Mouse (Mus musculus) spleen, postnatal 36 days (tissue): ENCODE measurements around the gene Ptprd.

Experiments
- DNase-seq, 2 experiments: peaks; one replicate each; pipeline ENCODE4 v3.0.0; 2022; ENCODE audit warnings: low spot score in 2 of 2, mixed read lengths in 1 of 2

Ptprd gene

DNA sequence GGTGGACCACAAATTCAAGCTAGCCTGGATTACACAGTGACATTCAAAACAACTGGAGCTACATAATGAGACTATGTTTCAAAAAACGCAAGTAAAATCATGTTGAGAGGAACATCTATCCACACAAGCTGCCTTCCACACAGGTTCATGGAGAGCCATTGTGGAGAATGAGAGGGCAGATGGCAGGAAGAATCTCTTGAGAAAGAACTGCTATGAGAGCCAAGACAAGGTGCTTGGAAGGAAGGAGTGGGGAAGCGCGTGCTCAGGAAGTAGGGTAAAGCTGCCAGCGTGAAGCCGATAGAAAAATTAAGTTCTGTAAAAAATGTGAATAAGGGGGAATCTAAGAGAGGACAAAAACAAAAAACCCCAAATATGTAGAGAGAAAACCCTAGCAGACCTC is 1808.5 kb downstream of the Ptprd start:
- no peak for DNase-seq

DNA sequence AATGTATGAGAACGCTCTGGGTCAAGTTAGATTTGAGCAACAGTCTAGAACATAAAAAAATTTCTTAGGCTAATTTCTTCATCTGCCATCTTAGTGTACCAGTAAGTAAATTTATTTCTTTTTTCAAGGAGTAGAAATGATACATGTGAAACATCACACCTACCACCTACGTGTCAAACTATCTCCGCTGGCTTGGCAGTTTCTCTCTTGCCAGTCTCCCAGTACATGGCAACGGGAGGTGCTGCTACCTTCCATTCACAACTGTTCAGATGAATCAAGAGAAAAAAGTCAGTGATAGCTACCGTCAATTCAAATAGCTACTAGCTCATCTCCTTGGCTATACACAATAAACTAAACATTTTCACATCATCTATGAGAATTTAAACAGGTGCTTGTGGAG is 1823.9 kb downstream of the Ptprd start:
- DNase-seq, result no peak

DNA sequence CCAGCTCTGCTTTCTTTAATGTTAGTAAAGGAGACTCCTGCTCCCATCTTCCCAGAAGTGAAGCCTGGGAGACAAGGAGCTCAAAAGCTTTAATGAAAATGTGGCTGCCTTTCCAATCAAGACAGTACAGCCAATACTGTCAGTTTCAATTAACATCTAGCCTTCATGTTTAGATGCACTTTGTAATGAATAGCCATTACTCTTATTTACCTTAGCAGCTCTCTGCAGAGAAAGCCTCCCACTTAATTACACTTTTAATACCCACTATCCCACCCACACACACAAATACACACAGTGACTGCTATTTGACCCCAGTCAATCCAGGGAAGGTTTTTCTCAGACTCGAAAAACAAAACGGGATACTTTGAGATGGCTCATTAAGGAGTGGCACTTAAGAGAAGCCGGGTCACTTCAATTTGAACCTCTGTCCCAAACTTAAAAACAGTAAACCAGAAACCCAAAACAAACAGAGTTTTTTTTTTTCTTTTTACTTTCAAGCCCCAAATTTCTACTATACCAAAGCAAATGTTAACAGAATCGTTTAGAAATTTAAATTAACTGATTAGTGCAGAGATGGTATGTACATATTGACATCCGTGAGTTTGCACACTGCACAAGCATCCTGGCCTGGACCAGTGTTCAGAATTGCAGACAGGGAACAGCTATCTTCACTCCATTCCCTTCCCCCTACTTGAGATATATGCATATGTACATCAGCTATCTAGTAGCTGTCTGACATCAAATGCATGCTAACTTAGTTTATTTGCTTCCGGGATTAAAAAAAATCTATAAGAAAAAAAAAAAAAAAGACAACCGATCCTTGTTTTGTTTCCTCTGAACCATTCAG is 1824.6 kb downstream of the Ptprd start:
- DNase-seq, result no peak

DNA sequence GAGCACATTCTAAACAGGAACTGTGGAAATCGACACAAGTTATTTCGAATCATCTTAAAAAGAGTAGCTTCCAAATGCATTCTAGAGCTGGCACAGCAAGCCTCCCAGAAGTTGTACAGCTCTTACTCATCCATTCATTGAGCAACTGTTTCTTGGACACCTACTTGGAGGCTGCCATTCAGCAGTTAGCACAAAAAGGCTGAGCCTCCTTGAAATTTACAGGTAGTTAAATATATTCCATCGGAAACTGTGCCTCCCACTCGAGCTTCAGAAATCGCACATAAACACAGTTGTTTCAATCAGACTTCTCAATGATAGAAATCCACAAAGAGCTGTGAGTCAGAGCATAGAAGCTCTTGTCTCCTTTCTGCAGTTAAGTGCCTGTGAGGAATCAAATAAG is 1825.9 kb downstream of the Ptprd start:
- no peak for DNase-seq

DNA sequence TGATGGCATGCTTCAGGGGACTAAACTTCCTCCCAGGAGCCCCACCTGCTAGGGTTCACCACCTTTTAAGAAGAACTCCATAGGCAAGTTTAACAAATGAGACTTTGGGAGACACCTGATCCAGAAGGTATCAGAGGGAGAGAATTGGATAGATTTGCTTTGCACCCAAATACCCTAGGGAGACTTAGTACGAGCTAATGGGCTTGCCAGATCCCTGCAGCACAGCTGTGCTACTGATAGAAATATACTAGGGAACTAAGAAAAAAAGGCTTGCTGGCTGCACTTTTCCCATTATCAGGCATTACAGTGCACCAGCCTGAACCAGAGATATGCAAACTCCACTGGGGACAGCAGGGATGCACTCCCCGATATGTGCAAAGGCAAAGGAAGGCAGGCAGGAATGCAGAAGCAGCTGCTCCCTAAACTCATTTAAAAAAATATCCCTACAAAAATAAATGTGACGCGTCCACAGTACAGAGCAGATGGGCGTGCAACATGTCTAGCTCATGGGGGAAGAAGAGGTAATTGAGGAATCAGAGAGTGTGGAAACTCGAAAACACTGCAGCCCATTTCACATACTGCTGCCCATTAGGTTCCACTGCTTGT is 1831.3 kb downstream of the Ptprd start:
- no peak for DNase-seq

DNA sequence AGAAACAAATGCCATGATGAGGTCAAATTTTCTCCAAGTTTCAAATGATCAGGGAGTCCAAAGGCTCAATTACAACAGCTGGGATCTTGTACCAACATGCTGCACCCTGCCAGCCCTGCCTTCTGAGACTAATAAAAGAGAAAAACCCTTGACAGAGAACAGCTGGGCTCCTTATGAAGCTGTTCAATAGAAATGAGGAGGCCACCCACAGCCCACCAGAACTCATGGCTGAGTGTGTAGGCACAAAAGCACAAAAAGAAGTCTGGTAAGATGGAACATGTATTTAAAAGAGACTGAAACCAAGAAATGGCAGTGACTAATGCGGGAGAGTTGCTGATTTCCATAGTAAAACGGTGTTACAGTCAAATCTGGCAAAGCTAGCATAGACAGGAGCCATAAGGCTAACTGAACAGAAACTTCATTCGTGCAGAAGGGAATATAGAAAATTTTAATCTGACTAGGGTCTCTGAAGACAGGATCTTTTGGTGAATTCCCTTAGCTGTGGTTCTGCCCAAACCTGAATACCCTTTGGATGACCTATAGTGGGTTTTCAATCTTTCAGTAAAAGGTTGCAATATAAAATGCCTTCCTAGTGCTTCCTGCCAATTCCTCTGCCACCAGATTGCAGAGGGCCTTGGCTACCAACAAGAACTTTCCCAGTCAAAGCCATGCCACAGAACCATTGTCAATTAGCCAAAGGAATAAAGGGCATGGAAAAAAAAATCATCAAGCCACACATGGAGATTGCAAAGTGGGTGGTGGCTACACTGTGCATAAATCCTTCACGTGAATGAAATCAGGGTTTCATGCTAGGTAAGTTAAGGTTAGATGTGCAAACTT is 1841.5 kb downstream of the Ptprd start:
- no peak for DNase-seq

DNA sequence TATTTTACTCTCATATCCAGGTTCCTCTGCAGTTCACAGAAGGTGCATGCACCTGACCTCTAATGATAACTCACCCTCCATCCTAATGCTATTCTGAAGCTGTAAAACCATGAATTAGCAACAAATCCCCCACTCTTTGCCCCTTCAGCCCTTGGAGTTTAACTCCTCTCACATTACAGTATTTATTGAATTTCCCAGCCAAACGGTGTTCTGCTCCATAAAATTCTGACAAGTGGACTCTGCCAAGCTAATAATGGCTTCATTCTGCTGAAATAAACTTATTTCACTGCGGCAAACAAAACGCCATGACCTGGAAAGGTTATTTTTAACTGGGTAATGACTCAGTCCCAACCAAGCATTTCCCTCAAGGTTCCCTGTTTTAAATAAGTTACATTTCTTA is 1842.7 kb downstream of the Ptprd start:
- no peak for DNase-seq

DNA sequence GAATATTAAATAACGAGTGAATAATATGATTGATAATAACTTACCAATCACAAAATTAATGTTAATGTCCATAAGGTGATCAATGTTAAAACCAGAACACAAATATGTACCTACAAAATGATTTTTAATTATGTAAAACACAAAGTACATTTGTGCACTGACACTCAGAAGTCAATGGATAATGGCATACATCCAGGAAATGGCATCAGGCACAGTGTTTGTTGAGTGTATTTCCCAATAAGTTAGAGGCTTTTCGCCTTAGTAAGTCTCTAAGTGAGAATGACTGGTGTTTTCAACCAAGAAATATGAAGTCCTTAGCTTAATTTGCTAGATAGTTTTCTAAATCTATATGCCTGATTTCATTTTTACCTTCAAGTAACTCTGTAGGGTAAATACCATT is 1843.5 kb downstream of the Ptprd start:
- DNase-seq, result no peak

DNA sequence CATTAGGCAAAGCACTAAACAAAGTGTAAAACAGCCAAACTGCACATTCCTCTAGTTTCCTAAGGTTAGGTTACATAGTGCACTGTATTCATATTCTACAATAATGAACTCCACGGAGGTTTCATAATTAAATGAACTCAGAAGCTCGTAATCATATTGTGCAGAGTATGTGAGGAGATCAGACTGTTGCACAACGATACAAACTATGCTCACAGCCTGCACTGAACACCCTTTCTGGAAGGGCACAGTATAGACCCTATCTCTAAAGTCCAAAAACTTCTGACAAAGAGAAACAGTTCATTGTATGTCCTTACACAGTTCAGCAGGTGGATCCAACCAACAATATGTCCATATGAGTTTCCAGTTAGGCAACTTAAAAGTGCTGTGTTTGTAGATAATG is 1844.5 kb downstream of the Ptprd start:
- DNase-seq, result no peak

GRCm38 (mm10) chr4:76365871-76366270 is 1845.9 kb downstream of the Ptprd start:
- DNase-seq, result no peak

- no peak for DNase-seq
These were observed 1850.2 kb downstream of the Ptprd start for GRCm38 (mm10) chr4:76361546-76361945.

- DNase-seq, result no peak
These were observed 1857.6 kb downstream of the Ptprd start for GRCm38 (mm10) chr4:76354167-76354566.

- no peak for DNase-seq
These were observed 1859.3 kb downstream of the Ptprd start for GRCm38 (mm10) chr4:76352468-76352867.

- DNase-seq, result no peak
These were observed 1860.4 kb downstream of the Ptprd start for GRCm38 (mm10) chr4:76351201-76351979.

DNA sequence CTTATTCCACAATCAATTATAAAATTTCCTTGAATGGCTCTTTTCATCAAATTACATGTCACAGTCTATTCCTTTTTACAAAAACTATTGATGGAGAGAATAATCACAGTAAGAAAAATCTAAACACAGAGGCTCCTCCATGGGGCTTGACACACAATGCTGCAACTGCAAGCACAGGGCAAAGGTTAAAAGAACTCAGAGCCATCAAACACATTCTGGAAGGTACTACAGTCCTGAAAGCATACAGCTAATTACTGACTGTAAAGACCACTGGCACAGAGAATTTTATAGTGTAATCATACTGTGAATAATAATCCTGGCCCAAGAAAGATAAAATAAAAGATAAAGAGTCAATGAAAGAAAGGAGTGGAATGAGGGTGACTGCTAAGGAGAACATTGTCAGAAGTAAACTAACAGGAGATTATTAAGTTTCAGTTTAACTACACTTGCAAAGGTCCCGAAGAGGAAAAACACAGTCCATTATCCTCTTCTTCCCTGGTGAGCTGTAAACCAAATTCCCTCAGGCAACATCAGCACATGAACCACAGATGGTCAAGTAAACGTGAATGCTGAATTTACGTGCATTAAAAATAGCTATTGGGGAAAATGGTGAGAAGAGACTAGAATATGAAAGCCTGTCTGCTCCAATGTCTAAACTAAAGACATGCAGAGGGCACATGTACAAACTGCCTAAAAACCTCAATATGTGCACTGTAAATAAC is 1861.4 kb downstream of the Ptprd start:
- DNase-seq, result no peak

- DNase-seq, result no peak
These were observed 1867.7 kb downstream of the Ptprd start for GRCm38 (mm10) chr4:76344059-76344458.

- no peak for DNase-seq
These were observed 1873.8 kb downstream of the Ptprd start for GRCm38 (mm10) chr4:76337926-76338325.

DNA sequence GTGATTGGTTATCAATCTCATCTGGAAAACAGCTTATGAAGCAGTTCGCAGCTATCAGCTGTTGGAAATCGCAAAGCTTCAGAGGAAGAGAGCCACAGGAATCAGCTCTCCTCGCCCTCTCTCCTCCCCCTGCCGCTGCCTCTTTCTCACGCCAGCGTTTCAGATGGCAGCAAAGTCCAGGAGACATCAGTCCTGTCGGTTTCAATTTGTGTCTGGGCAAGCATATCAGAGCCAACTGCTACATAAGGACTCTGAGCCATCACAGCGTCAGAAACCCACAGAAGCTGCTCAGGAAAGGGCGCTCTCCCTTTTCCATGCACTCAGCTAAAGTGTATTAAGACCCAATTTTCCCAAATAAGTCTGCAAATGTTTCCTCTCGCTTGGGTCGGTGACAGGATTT is 1884.4 kb downstream of the Ptprd start:
- no peak for DNase-seq

DNA sequence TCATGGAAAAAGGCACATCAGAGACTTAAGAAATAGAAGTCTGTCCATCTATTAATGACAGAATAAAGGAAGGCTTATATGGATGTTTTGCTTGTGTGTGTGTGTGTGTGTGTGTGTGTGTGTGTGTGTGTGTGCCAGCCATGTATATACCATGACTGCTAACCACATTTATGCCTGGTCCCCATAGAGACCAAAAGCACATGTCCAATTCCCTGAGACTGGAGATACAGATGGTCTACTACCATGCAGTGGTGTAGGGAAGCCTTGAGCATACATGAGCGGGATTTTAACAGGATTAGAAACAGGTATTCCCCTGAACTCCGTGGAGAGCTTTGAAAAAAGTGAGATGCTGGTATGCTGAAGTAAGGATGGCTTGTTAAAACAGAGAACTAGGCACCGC is 1886.1 kb downstream of the Ptprd start:
- no peak for DNase-seq

GRCm38 (mm10) chr4:76324928-76325327 is 1886.8 kb downstream of the Ptprd start:
- DNase-seq, result no peak

DNA sequence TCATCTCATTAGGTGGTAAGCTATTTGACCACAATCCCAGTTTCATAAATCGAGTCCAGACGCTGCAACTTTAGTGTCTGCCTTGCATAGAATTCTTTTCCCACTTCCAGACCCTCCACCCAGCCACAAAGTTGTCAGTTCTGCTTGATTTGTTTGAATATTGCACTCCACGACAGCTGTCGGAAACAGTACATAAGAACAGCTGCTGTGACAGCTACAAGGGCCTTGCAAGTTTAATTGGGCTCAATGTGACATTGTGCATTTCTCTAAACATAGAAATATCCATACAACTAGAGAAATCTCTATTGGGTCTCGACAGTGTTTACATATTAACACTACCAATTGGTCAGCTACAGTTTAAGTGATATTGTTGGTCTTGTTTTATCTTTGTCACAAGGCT is 1887.3 kb downstream of the Ptprd start:
- no peak for DNase-seq
